Mouse (Mus musculus) CH12.LX (cell line): ENCODE data around the gene Znrf3. TPM values are rescaled to one million over a fixed set of nuclear protein-coding genes. Genes with fewer than 3 reads are reported as not detected.

Experiments
- DNase-seq: peaks from one replicate; pipeline ENCODE4 v3.0.0-alpha.2; 2013; ENCODE audit errors: extremely low read depth
- H3K27ac ChIP-seq: 2 replicates; pipeline ENCODE4 v1.5.1; 2012; ENCODE audit warnings: low read depth, mild to moderate bottlenecking, control low read depth, moderate library complexity; ENCODE audit not compliant: insufficient read depth
- H3K27me3 ChIP-seq: replicated peaks from 2 replicates; pipeline ENCODE3; 2012; ENCODE audit warnings: inconsistent platforms
- H3K36me3 ChIP-seq, 2 experiments: replicated peaks in 1 of 2; 2 replicates each; pipeline versions ENCODE3 to v1.6.1; 2012; ENCODE audit warnings: inconsistent platforms in 1 of 2, low read length in 1 of 2, mild to moderate bottlenecking in 1 of 2, mixed read lengths in 1 of 2, moderate library complexity in 1 of 2; ENCODE audit not compliant: control insufficient read depth in 1 of 2, insufficient read depth in 1 of 2
- H3K4me1 ChIP-seq, 2 experiments: 2 replicates each; pipeline ENCODE4 v1.6.1; 2012; ENCODE audit warnings: inconsistent platforms in 1 of 2, moderate library complexity in 1 of 2; ENCODE audit not compliant: insufficient read depth in 2 of 2, control insufficient read depth in 1 of 2
- H3K4me2 ChIP-seq: 2 replicates; pipeline ENCODE4 v1.6.1; 2012; ENCODE audit warnings: low read depth, mild to moderate bottlenecking, control low read depth; ENCODE audit not compliant: poor library complexity, insufficient read depth, severe bottlenecking
- H3K4me3 ChIP-seq, 3 experiments: fragments of 150-350 bp in 1 of 3; sonication (generic) in 1 of 3; replicated peaks in 1 of 3; 2 replicates each; pipeline versions ENCODE3 to v1.5.1; 2011 to 2012; ENCODE audit warnings: low read depth in 2 of 3, low read length in 2 of 3, mild to moderate bottlenecking in 2 of 3, moderate library complexity in 2 of 3, control low read depth in 1 of 3, improper control_type of control experiment in 1 of 3, inconsistent platforms in 1 of 3, mixed read lengths in 1 of 3; ENCODE audit not compliant: poor library complexity in 1 of 3
- H3K79me2 ChIP-seq: replicated peaks from 2 replicates; pipeline ENCODE4 v1.6.1; 2012; ENCODE audit warnings: mild to moderate bottlenecking, moderate library complexity; ENCODE audit not compliant: control insufficient read depth, poor library complexity, insufficient read depth, severe bottlenecking; ENCODE audit errors: extremely low read depth
- H3K9ac ChIP-seq: 2 replicates; pipeline ENCODE4 v1.6.1; 2012; ENCODE audit warnings: low read depth, mild to moderate bottlenecking, control low read depth, moderate library complexity; ENCODE audit not compliant: insufficient read depth
- H3K9me3 ChIP-seq: replicated peaks from 2 replicates; pipeline ENCODE3; 2012; ENCODE audit warnings: low read length, inconsistent platforms, mixed read lengths
- CTCF ChIP-seq, 2 experiments: IDR thresholded peaks in 1 of 2; conservative IDR thresholded peaks in 1 of 2; 2 replicates each; pipeline ENCODE4 v1.5.1; 2011 to 2012; ENCODE audit warnings: low read depth in 2 of 2, low read length in 2 of 2, improper control_type of control experiment in 1 of 2, inconsistent platforms in 1 of 2, mild to moderate bottlenecking in 1 of 2, moderate library complexity in 1 of 2
- E2F4 ChIP-seq: IDR thresholded peaks from 2 replicates; pipeline ENCODE4 v1.6.1; 2011; ENCODE audit warnings: low read depth, low read length, improper control_type of control experiment; ENCODE audit not compliant: insufficient replicate concordance
- ELF1 ChIP-seq: IDR thresholded peaks from 2 replicates; pipeline ENCODE4 v1.6.1; 2014; ENCODE audit warnings: low read depth, mild to moderate bottlenecking, inconsistent platforms, low read length, improper control_type of control experiment
- IRF4 ChIP-seq: IDR thresholded peaks from 2 replicates; pipeline ENCODE4 v1.6.1; 2014; ENCODE audit warnings: low read depth, mild to moderate bottlenecking, inconsistent platforms, low read length, improper control_type of control experiment
- JUN ChIP-seq: IDR thresholded peaks from 2 replicates; pipeline ENCODE4 v1.6.1; 2011; ENCODE audit warnings: low read depth, mild to moderate bottlenecking, low read length, improper control_type of control experiment, moderate library complexity; ENCODE audit not compliant: insufficient read depth
- KAT2A ChIP-seq: IDR thresholded peaks from 2 replicates; pipeline ENCODE4 v1.6.1; 2012; ENCODE audit warnings: low read length, improper control_type of control experiment, inconsistent platforms; ENCODE audit not compliant: insufficient replicate concordance
- MAX ChIP-seq: IDR thresholded peaks from 2 replicates; pipeline ENCODE4 v1.6.1; 2011; ENCODE audit warnings: low read length, improper control_type of control experiment
- MXI1 ChIP-seq: IDR thresholded peaks from 2 replicates; pipeline ENCODE4 v1.6.1; 2011; ENCODE audit warnings: mild to moderate bottlenecking, low read depth, low read length, improper control_type of control experiment
- MYC ChIP-seq: IDR thresholded peaks from 2 replicates; pipeline ENCODE4 v1.6.1; 2011; ENCODE audit warnings: low read depth, mild to moderate bottlenecking, improper control_type of control experiment, low read length
- PAX5 ChIP-seq: IDR thresholded peaks from 2 replicates; pipeline ENCODE4 v1.6.1; 2012; ENCODE audit warnings: low read length, inconsistent platforms, mixed read lengths
- POLR2A ChIP-seq: IDR thresholded peaks from 2 replicates; pipeline ENCODE4 v1.6.1; 2011; ENCODE audit warnings: low read depth, mild to moderate bottlenecking, improper control_type of control experiment, low read length
- SIN3A ChIP-seq: IDR thresholded peaks from 2 replicates; pipeline ENCODE4 v1.6.1; 2012; ENCODE audit warnings: low read length, improper control_type of control experiment, inconsistent platforms
- SMC3 ChIP-seq: IDR thresholded peaks from 2 replicates; pipeline ENCODE4 v1.6.1; 2011; ENCODE audit warnings: low read depth, low read length, improper control_type of control experiment
- TBP ChIP-seq: conservative IDR thresholded peaks from 2 replicates; pipeline ENCODE4 v1.6.1; 2011; ENCODE audit warnings: low read depth, low read length, improper control_type of control experiment
- TCF12 ChIP-seq: IDR thresholded peaks from 2 replicates; pipeline ENCODE4 v1.6.1; 2014; ENCODE audit warnings: low read depth, mild to moderate bottlenecking, inconsistent platforms, low read length, improper control_type of control experiment
- UBTF ChIP-seq: IDR thresholded peaks from 2 replicates; pipeline ENCODE4 v1.6.1; 2012; ENCODE audit warnings: low read depth, mild to moderate bottlenecking, inconsistent platforms, low read length, improper control_type of control experiment, moderate library complexity
- USF2 ChIP-seq: conservative IDR thresholded peaks from 2 replicates; pipeline ENCODE4 v1.6.1; 2011; ENCODE audit warnings: low read depth, low read length, improper control_type of control experiment
- ZMIZ1 ChIP-seq: IDR thresholded peaks from 2 replicates; pipeline ENCODE4 v1.6.1; 2012; ENCODE audit warnings: low read depth, mild to moderate bottlenecking, inconsistent platforms, low read length, improper control_type of control experiment
- dilution Hi-C: fragments of 300-500 bp; cut with MboI; formaldehyde crosslinking; loops from 2 replicates; pipeline ENCODE4 v1.14.3; 2020; ENCODE audit warnings: low sequenced_read_pairs; ENCODE audit not compliant: extremely low pct_unique_long_range_greater_than_20kb, extremely low pct_ligation_motif_present
- in situ Hi-C: fragments of 300-500 bp; cut with MboI; formaldehyde crosslinking; loops from 3 replicates; pipeline ENCODE4 v1.14.3; 2019; ENCODE audit warnings: low sequenced_read_pairs, low pct_ligation_motif_present, low pct_unique_long_range_greater_than_20kb, mixed read lengths
- polyA plus RNA-seq: library from polyadenylated mRNA; unstranded; fragments of >175 nt; gene quantifications from 2 replicates; pipeline ENCODE4 v1.2.1, GENCODE M21; 2012; ENCODE audit warnings: low read depth; ENCODE audit not compliant: insufficient read length
- total RNA-seq, 2 experiments: library from RNA; depleted of rRNA; stranded (reverse); fragments of 300-350 nt in 1 of 2; fragments of >200 nt in 1 of 2; gene quantifications; 2 replicates each; pipeline ENCODE4 v1.2.3; 2012 to 2014

Gene Znrf3
- total and polyA plus RNA-seq, 3 experiments = 1.1 to 2.7 (median 1.3) TPM

DNA sequence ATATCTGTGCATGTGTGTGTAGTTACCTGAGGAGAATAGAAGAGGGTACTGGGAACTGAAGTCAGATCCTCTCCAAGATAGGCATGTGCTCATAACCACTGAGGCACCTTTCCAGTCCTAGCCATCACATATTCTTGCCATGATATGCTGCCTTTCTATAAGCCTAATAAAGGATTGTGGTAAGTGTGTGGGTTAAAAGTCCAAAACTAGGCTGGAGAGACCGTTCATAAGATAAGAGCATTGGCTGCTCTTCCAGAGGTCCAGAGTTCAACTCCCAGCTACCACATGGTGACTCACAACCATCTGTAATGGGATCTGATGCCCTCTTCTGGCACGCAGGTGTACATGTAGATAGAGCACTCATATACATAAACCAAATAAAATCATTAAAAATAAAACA is 160.7 kb downstream of the Znrf3 start:
- dilution Hi-C loops = no loop called here
- H3K36me3 ChIP-seq = peaks cover 10 to 65% of the 10 kb centered on the region in 2 experiments
- DNase-seq = no peak

DNA sequence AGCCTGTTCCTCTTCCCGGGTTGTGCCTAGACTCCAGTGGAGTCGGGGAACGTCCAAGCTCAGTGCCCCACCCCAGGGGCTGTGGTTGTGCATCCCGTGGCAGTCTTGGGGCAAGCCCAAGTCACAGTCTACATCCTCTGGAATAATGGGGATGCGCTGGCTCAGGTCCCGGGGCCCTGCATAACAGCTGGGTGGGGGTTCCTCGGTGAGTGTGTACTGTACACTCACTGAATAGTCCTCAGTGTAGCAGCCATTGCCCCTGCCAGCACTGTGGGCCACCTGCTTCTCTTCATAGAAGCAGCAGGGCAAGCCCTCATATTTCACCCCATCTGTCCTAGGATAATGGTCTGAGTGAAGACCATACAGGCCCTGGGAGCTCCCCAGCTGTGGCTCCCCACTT is 163.7 kb downstream of the Znrf3 start:
- TF ChIP-seq POLR2A (no peak), PAX5 (no peak), MXI1 (no peak), ZMIZ1 (no peak), JUN (no peak), MYC (no peak), UBTF (no peak), TBP (no peak), MAX (no peak), KAT2A (no peak), E2F4 (no peak)
- Histone ChIP-seq H3K27ac (no peak overlapping the region), H3K27me3 (no peaks in the 10 kb centered on the region), H3K4me2 (no peak overlapping the region), H3K9me3 (no peaks in the 10 kb centered on the region), H3K9ac (no peak overlapping the region), H3K4me1 (peaks cover 3 to 8% of the 10 kb centered on the region in 2 experiments; a peak in 2 of 4 replicates), H3K36me3 (peaks cover 10 to 49% of the 10 kb centered on the region in 2 experiments), H3K79me2 (no peaks in the 10 kb centered on the region), H3K4me3 (no peak overlapping the region)
- in situ Hi-C loops (loop anchor here (5.0 to 10.0 kb wide), 2 partner anchors 96 to 164 kb away; no protein-coding TSS in a partner anchor), dilution Hi-C loops (no loop called here)
- DNase-seq = no peak

More for the DNA sequence above, 160.7 kb downstream of the Znrf3 start:
- Histone ChIP-seq H3K9ac (no peak overlapping the region), H3K79me2 (no peaks in the 10 kb centered on the region), H3K4me3 (no peak overlapping the region), H3K4me1 (peaks cover 0 to 3% of the 10 kb centered on the region in 2 experiments; a peak in 1 of 4 replicates), H3K27ac (no peak overlapping the region), H3K27me3 (no peaks in the 10 kb centered on the region), H3K9me3 (no peaks in the 10 kb centered on the region), H3K4me2 (no peak overlapping the region)
- TF ChIP-seq SMC3 (peak; percentile 32), CTCF (conservative IDR thresholded peaks at IDR 0.05 in 1 of 2, IDR thresholded peaks at IDR 0.05 in 1 of 2; ENCODE audit: low read depth in 2 of 2, low read length in 2 of 2) (peak in 1 of 2 experiments; percentile 43; a peak in 2 of 4 replicates), IRF4 (no peak), TBP (no peak)
- in situ Hi-C loops = loop anchor here (5.0 to 10.0 kb wide), 2 partner anchors 99 to 167 kb away; no protein-coding TSS in a partner anchor

DNA sequence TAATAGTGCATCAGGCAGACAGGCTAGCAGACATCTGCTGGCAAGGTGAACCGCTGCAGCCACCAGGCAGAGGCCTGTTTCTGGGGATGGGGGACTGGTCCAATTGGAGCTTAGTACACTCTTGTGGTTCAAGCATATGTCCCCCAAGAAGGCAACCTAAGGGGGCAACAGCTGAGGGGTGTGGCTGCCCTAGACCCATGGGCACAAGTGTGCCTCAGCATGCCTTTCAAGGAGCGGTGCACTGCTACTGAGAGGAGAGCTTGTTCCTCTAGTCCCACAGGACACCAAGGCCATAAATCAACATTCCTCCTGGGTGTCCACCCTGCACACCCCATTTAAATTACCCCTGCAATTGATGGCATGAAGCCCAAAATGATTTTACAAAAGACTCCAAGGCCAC is 166.2 kb downstream of the Znrf3 start:
- dilution Hi-C loops = no loop called here

More for the DNA sequence above, 166.2 kb downstream of the Znrf3 start:
- no peak for DNase-seq
- Histone ChIP-seq H3K9ac (no peak overlapping the region), H3K4me2 (no peak overlapping the region), H3K4me3 (no peak overlapping the region), H3K27me3 (no peaks in the 10 kb centered on the region), H3K4me1 (peaks cover 3 to 8% of the 10 kb centered on the region in 2 experiments; a peak in 2 of 4 replicates), H3K79me2 (no peaks in the 10 kb centered on the region), H3K27ac (no peak overlapping the region), H3K36me3 (peaks cover 10 to 36% of the 10 kb centered on the region in 2 experiments), H3K9me3 (no peaks in the 10 kb centered on the region)
- in situ Hi-C loops = no loop called here
- no peak for TF ChIP-seq CTCF (conservative IDR thresholded peaks at IDR 0.05 in 1 of 2, IDR thresholded peaks at IDR 0.05 in 1 of 2; ENCODE audit: low read depth in 2 of 2, low read length in 2 of 2)
- TF ChIP-seq TCF12 = no peak
- TF ChIP-seq IRF4 = no peak
- no peak for TF ChIP-seq MXI1
- no peak for TF ChIP-seq JUN
- TF ChIP-seq SIN3A = no peak
- TF ChIP-seq POLR2A = no peak
- no peak for TF ChIP-seq ELF1
- no peak for TF ChIP-seq USF2
